In genomic region chr5:105293226-105294165, GRCm38 (mm10) we compare ENCODE assay signal across 8 mouse cellular contexts. TPM values are rescaled to one million over a fixed set of nuclear protein-coding genes. Genes with fewer than 3 reads are reported as not detected.
A peak's percentile ranks its signal among the peaks of the same experiment; 100 is the strongest.
DNase-seq lines count a peak whose midpoint lies in the region; ATAC-seq and TF ChIP-seq lines count a peak whose summit lies in the region.
"Not testable (repeated sequence)": the region's sequence is repeated elsewhere in the genome, so short reads cannot be mapped to it uniquely, and the experiment has no call there.
"Had no signal": no experiment of that assay in that cellular context is flagged by ENCODE, and none has a peak within 500 bp of the region (broad histone marks: within the 10 kb centered on the region; RNA-seq: fewer than 3 reads in every experiment).

TSS of gene Gm43302 (minus strand) at chr5:105293695.
TSS of gene Gbp6 (minus strand) at chr5:105293698.

- not testable (repeated sequence) for H3K9me3 ChIP-seq in hindbrain, embryonic 14.5 days (ENCODE audit: control insufficient read depth, low read length); lung, embryonic 14.5 days (ENCODE audit: low read depth, low read length)

- not testable (repeated sequence) for H3K4me2 ChIP-seq in hindbrain, embryonic 14.5 days (replicated peaks)
- H3K4me2 ChIP-seq in lung, embryonic 14.5 days = peak within 1 kb of the TSS; percentile 23; the same call in 1 of the 2 replicates

- not testable (repeated sequence) for H3K4me3 ChIP-seq in hindbrain, embryonic 14.5 days (replicated peaks; ENCODE audit: low read length); lung, embryonic 14.5 days (ENCODE audit: low read depth, low read length)

- ATAC-seq in hindbrain, embryonic 14.5 days (ENCODE audit: low FRiP score) = not testable (repeated sequence)
- ATAC-seq in lung, embryonic 14.5 days (ENCODE audit: insufficient read depth) = peak; percentile 74; the same call in 1 of the 2 replicates

- H3K36me3 ChIP-seq in hindbrain, embryonic 14.5 days (replicated peaks; ENCODE audit: control insufficient read depth, insufficient read depth); lung, embryonic 14.5 days (ENCODE audit: insufficient read depth): not testable (repeated sequence)

- not testable (repeated sequence) for H3K27me3 ChIP-seq in hindbrain, embryonic 14.5 days (ENCODE audit: control insufficient read depth, insufficient read depth, low read length); lung, embryonic 14.5 days (ENCODE audit: insufficient read depth, low read length)

- DNase-seq in adrenal gland, postnatal 10 days = peak; percentile 53
- peak; percentile 67 to 79 for DNase-seq in cerebellum, postnatal 14 days
- DNase-seq in heart, adult 18-20 months = peak; percentile 76 to 85
- DNase-seq in hindbrain, embryonic 14.5 days (ENCODE audit: low spot score) = peak; percentile 34
- DNase-seq in kidney, postnatal 14 days = peak; percentile 51
- peak; percentile 67 for DNase-seq in lung, embryonic 14.5 days
- peak; percentile 27 for DNase-seq in ovary, postnatal 14 days (ENCODE audit: low spot score)

- TF ChIP-seq CTCF in lung, embryonic 14.5 days (IDR thresholded peaks at IDR 0.05; ENCODE audit: low read depth) = not testable (repeated sequence)

- not testable (repeated sequence) for H3K9ac ChIP-seq in hindbrain, embryonic 14.5 days; lung, embryonic 14.5 days

- H3K27ac ChIP-seq in hindbrain, embryonic 14.5 days = not testable (repeated sequence)
- H3K27ac ChIP-seq in lung, embryonic 14.5 days (ENCODE audit: low read depth) = peak within 1 kb of the TSS; percentile 54; the same call in 1 of the 2 replicates

- H3K4me1 ChIP-seq in hindbrain, embryonic 14.5 days (replicated peaks; ENCODE audit: control insufficient read depth, insufficient read depth, low read length); lung, embryonic 14.5 days (ENCODE audit: insufficient read depth): not testable (repeated sequence)

- WGBS in hindbrain, embryonic 14.5 days = 44% methylated on average over 3 of the region's 3 CpGs
- WGBS in lung, embryonic 14.5 days = 17% methylated on average over 3 of the region's 3 CpGs

RNA-seq across cellular contexts. Expression of gene Gm43302, which starts in this region (rescaled TPM):
- under 1 TPM in 1 of 2 experiments, not detected in 1; 0.09 TPM for total RNA-seq in adrenal gland, postnatal 10 days (2021)
- total RNA-seq in heart, adult 18-20 months (2021) = not detected
- polyA plus RNA-seq in hindbrain, embryonic 14.5 days (2014; fragmentation: Nextera tagmentation; extraction: Ambion mirVana) = 0.33 and 1.1 TPM in 2 replicates
- 0.29 TPM in 1 of 2 replicates, not detected in the other for polyA plus RNA-seq in lung, embryonic 14.5 days (2014; fragmentation: Nextera tagmentation; extraction: Ambion mirVana)
- polyA plus RNA-seq: limb, embryonic 12.5 days had no signal

RNA-seq across cellular contexts. Expression of gene Gbp6, which starts in this region (rescaled TPM):
- total RNA-seq in adrenal gland, postnatal 10 days (2021) = 1 to 10 TPM; 6.3 to 7.6 TPM
- 10 to 100 TPM; 23.8 to 28.8 TPM for total RNA-seq in heart, adult 18-20 months (2021)
- 3.3 and 5.3 TPM in 2 replicates for polyA plus RNA-seq in hindbrain, embryonic 14.5 days (2014; fragmentation: Nextera tagmentation; extraction: Ambion mirVana)
- 1.0 and 1.6 TPM in 2 replicates for polyA plus RNA-seq in lung, embryonic 14.5 days (2014; fragmentation: Nextera tagmentation; extraction: Ambion mirVana)

Comparison
In these comparisons a context has a peak if more than half of its experiments do, and no peak if none do; other contexts are left out.
1. DNase-seq: peak in every context shown above with its lines; median percentile 80 in heart, adult 18-20 months; 73 in cerebellum, postnatal 14 days; 67 in lung, embryonic 14.5 days; 53 in adrenal gland, postnatal 10 days; 51 in kidney, postnatal 14 days; 34 in hindbrain, embryonic 14.5 days; 27 in ovary, postnatal 14 days.